Mouse (Mus musculus) urinary bladder, postnatal 10 days (tissue): ENCODE results near the gene Acvr1.

Source experiments
- DNase-seq: peaks from one replicate; pipeline ENCODE4 v3.0.0; 2022; ENCODE audit warnings: low spot score

The Acvr1 gene

DNA sequence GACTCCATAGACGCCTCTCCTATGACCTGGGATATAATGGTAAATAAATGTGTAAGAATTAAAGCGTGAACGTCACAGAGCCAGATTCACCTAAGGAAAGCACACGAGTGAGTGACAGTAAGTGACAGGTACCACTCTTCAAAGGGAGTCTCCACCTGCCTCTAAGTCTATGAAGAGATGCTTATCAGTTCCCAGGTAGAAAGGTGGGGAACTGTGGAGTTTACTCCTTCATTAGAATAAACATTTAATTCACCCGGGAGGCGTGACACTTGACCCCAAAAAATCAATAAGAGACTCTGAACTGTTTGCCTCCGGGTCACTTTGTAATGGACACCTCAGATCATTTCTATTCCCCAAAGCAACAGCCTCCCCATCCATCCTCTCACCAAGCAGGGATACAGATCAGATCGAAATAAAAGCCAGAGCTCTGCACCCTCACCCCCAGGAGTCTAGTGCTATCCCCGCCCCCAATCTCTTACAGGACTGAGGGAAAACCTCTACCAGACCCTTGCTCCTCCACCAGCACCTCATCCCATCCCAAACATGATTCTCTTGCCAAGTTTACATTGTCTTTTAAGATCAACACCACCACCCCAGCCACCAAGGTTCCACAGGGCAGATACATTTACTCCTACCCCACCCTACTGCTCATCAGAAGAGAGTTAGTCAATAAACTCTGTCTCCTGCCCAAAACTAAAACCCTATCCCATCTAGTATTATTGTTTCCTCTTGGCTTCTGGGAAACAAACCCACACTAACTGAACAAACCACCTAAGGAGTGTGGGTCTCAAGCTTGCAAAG is 9.7 kb downstream of the Acvr1 start:
- DNase-seq = no peak

DNA sequence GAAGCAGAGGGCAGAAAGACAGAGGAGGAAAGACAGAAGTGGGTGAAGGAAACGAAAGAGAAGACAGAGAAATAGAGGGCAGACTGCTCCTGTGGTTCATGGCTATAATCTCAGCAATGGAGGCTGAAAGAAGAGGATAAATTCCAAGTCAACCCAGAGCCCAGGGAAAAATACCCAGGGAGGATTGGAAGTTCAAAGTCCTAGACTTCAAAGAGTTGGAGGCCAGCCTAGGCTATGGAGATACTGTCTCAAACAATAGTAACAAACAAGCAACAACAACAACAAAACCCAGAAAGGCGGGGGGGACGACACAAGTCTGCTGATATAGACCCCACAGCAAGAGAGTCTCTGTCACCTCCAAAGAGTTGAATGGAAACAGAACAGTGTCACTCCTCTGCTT is 14.7 kb downstream of the Acvr1 start:
- no peak for DNase-seq

- no peak for DNase-seq
Observed at GRCm38 (mm10) chr2:58551866-58552265, 15.1 kb downstream of the Acvr1 start.

DNA sequence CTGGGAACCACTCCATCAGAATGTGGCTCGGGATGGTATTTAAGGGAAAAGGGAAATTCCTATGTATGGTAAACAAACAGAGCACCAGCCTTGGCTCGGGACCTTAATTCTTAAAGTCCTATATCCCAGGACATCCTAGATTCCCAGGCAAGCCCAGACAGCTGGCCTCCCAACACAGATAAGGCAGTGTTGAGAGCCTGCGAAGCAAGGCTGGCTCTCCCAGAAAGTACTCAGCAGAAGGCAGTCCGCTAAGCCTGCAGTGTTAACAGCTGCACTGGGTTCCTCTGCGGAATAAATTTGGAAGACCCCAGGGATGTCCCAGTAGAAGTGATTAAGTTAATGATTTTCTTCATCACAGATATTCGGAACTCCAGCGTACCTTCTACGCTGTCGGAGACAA is 16.5 kb downstream of the Acvr1 start:
- DNase-seq = no peak

GRCm38 (mm10) chr2:58549960-58550359 is 17.0 kb downstream of the Acvr1 start:
- no peak for DNase-seq

GRCm38 (mm10) chr2:58548943-58549342 is 18.0 kb downstream of the Acvr1 start:
- DNase-seq = no peak

- no peak for DNase-seq
Observed at GRCm38 (mm10) chr2:58546264-58546663, 20.7 kb downstream of the Acvr1 start.

DNA sequence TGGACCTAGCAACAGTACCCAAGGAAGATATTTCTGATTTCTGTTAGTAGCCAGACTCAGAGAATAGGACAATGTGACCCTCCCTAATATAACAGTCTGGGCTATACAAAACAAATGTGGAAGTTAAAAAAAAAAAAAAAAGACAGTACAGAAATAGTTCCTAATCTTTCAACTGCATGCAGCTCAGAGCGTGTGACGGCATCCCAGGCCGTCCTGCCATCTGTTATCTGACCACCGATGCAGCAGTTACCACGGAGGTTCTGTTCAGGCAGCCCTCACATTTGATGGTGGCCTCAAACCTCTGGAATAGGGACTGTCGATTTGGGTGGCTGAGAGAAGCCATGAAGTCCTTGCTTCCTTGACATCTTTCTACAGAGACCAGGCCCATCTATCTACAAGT is 22.6 kb downstream of the Acvr1 start:
- no peak for DNase-seq

GRCm38 (mm10) chr2:58543252-58543651 is 23.7 kb downstream of the Acvr1 start:
- no peak for DNase-seq

- no peak for DNase-seq
Observed at GRCm38 (mm10) chr2:58538196-58538595, 28.8 kb downstream of the Acvr1 start.

DNA sequence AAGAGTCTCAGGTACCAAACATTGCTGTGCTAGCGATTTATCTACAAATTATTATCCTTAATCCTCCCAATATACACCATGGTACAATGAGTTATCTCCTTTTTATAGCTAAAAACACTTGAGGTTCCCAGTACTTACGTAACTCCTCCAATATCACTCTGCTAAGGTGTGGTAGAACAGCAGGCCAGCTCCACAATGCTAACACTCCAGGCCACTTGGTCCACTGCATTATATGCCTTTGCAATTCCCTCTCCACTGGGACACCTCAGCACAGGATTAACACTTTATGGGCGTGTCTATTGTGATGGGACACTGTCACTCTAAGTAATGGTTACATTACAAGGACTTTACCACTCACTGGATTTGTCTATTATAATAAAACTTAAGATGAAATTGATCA is 30.2 kb downstream of the Acvr1 start:
- DNase-seq = no peak

GRCm38 (mm10) chr2:58535233-58535632 is 31.7 kb downstream of the Acvr1 start:
- no peak for DNase-seq

GRCm38 (mm10) chr2:58534379-58534778 is 32.6 kb downstream of the Acvr1 start:
- no peak for DNase-seq

DNA sequence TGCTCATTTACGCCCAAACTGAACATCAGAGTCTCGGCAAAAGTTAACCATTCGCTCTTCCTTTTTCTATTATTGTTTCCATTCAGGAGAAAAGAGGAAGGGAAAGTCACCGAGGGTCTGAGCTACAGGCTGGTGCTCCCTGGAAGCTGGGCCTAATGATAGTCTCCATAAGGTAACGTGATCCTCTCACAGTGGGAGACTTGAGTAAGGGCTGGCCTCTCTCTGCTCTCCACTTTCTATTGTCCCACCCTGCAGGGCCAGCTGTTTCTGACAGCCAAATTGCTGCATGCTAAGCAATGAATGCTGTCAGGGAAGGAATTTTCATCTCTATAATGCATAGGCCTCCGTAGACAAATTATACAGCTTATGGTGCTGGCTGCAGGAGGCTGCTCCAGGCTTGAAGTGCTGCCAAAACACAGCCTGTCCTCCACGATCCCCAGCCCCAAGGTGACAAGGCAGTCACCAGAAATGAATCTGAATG is 33.4 kb downstream of the Acvr1 start:
- no peak for DNase-seq

DNA sequence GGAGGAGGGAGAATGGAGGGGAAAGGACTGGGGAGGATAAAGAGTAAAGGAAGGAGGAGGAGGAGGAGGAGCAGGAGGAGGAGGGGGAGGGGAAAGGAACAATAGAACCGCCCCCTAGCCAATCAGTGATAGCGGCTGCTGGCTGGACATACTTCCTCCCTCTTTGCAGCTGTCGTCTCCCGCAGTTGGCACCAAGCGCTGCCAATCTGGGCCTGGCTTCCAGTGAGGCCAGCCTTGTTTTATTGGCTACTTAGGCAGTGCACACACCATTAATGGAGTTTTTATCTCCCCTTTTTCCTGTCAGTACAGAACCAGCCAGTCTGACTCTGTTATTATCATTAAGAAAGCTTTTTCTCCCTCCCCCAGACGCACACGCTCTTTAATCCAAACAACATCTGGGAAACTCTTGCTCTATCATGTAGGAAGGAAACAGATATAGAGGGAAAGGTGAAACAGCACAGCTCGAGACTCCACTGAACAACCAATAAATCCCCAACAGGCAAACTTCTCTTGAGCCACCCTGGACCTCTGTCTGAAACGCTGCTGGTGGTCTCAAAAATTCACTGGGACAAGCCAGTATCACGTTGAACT is 34.6 kb downstream of the Acvr1 start:
- no peak for DNase-seq

- DNase-seq = no peak
Observed at GRCm38 (mm10) chr2:58530521-58530920, 36.4 kb downstream of the Acvr1 start.

- no peak for DNase-seq
Observed at GRCm38 (mm10) chr2:58529860-58530440, 37.0 kb downstream of the Acvr1 start.

- no peak for DNase-seq
Observed at GRCm38 (mm10) chr2:58529384-58529783, 37.6 kb downstream of the Acvr1 start.

- no peak for DNase-seq
Observed at GRCm38 (mm10) chr2:58527786-58528185, 39.2 kb downstream of the Acvr1 start.

GRCm38 (mm10) chr2:58524356-58524755 is 42.6 kb downstream of the Acvr1 start:
- DNase-seq = no peak

DNA sequence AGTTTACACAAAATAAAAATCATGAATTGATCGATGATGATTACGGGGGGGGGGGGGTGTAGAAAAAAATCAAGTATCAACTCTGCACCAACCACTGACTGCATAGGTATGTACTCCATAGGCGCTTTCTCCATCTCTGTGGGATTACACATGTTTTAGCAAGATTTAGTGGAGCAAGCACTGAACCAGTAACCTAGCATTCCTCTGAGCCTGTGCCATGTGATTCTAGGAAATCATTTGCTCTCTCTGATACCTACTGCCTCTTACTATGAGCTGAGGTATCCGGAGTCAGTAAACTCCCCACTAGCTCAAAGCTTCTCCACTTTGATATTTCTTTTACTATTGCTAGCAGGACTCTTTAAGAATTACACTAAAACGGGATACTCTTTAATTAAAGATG is 43.1 kb downstream of the Acvr1 start:
- no peak for DNase-seq

GRCm38 (mm10) chr2:58523097-58523496 is 43.9 kb downstream of the Acvr1 start:
- no peak for DNase-seq

GRCm38 (mm10) chr2:58521621-58522020 is 45.3 kb downstream of the Acvr1 start:
- no peak for DNase-seq
